Mouse (Mus musculus): ENCODE data around the gene Olfr819. TPM values are rescaled to one million over a fixed set of nuclear protein-coding genes. Genes with fewer than 3 reads are reported as not detected.
"Not testable (repeated sequence)": the region's sequence is repeated elsewhere in the genome, so short reads cannot be mapped to it uniquely, and the experiment has no call there.

Gene Olfr819
- polyA plus RNA-seq (2014; fragmentation: Nextera tagmentation; extraction: Ambion mirVana) = not detected in 2 replicates

- not testable (repeated sequence) for H3K27me3 ChIP-seq (ENCODE audit: insufficient read depth, low read length); H3K4me1 ChIP-seq (ENCODE audit: insufficient read depth); H3K36me3 ChIP-seq (ENCODE audit: insufficient read depth); H3K4me3 ChIP-seq (ENCODE audit: low read depth, low read length); H3K27ac ChIP-seq (ENCODE audit: low read depth); H3K9me3 ChIP-seq (ENCODE audit: low read depth, low read length); H3K4me2 ChIP-seq; DNase-seq; ATAC-seq (ENCODE audit: insufficient read depth); H3K9ac ChIP-seq
- WGBS = 77% methylated on average over 2 of the region's 2 CpGs
Observed at GRCm38 (mm10) chr10:129967166-129967565, at the start of gene Olfr819. Gene Olfr819, minus strand, starts transcription at chr10:129967266.

DNA sequence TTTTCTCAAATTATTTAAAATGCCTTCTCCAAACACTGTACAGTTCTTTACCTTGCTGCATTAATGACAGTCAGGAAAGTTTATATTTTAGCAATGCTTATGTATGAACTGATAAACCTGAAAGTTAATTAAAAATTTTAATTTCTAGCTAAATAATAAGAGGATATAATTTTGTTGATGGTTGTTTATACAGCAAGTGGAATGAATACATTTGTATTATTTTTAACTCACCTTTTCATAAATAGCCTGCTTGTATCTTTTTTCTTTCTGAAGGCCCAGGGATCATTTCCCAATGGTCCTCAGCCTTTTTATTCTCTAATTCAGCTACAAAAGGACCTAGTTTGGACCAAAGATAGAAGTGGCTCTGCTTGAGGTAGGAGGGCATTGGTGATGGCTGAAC is 45.3 kb upstream of the Olfr819 start, which contains the start of gene Olfr820:
Gene Olfr820, plus strand, starts transcription at position 301 of the 400 bp plus-strand sequence.
- DNase-seq (no peak), ATAC-seq (ENCODE audit: insufficient read depth) (no peak)
- no peaks in the 10 kb centered on the region for H3K27me3 ChIP-seq (ENCODE audit: insufficient read depth, low read length)
- no peak within 1 kb of the TSS for H3K4me2 ChIP-seq
- H3K4me3 ChIP-seq (ENCODE audit: low read depth, low read length) = no peak within 1 kb of the TSS
- no peaks in the 10 kb centered on the region for H3K4me1 ChIP-seq (ENCODE audit: insufficient read depth)
- no peaks in the 10 kb centered on the region for H3K9me3 ChIP-seq (ENCODE audit: low read depth, low read length)
- no peaks in the 10 kb centered on the region for H3K36me3 ChIP-seq (ENCODE audit: insufficient read depth)
- no peak within 1 kb of the TSS for H3K27ac ChIP-seq (ENCODE audit: low read depth)
- no peak within 1 kb of the TSS for H3K9ac ChIP-seq
- TF ChIP-seq CTCF (IDR thresholded peaks at IDR 0.05; ENCODE audit: low read depth) = no peak

- not testable (repeated sequence) for H3K27ac ChIP-seq (ENCODE audit: low read depth); ATAC-seq (ENCODE audit: insufficient read depth); H3K4me2 ChIP-seq; H3K9me3 ChIP-seq (ENCODE audit: low read depth, low read length); H3K27me3 ChIP-seq (ENCODE audit: insufficient read depth, low read length); H3K9ac ChIP-seq; DNase-seq; H3K36me3 ChIP-seq (ENCODE audit: insufficient read depth); H3K4me3 ChIP-seq (ENCODE audit: low read depth, low read length); H3K4me1 ChIP-seq (ENCODE audit: insufficient read depth)
- 90% methylated on average over 4 of the region's 4 CpGs for whole genome bisulfite sequencing
Observed at GRCm38 (mm10) chr10:130005366-130005765, 38.3 kb upstream of the Olfr819 start.

DNA sequence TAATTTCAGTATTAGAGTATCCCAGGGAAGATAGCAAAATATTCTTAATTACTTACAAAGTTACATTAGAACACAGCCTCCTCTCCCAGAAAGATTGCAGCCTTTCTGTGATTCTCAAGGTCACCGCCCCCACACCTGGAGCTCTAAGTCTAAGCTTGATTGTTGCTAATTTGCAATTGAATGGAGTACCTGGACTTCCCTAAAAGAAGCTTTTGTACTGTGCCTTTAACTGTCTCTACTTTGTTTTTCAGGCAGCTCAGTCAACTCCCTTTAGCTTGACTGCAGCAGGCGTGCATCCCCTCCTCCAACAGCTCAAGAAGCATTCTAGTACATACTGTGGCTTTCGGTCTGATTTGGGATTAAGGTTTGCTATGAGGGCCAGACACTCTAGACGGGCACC is 37.0 kb upstream of the Olfr819 start:
- H3K27me3 ChIP-seq (ENCODE audit: insufficient read depth, low read length); H3K9me3 ChIP-seq (ENCODE audit: low read depth, low read length); H3K27ac ChIP-seq (ENCODE audit: low read depth); H3K36me3 ChIP-seq (ENCODE audit: insufficient read depth); DNase-seq; ATAC-seq (ENCODE audit: insufficient read depth); H3K9ac ChIP-seq; H3K4me1 ChIP-seq (ENCODE audit: insufficient read depth); H3K4me3 ChIP-seq (ENCODE audit: low read depth, low read length); H3K4me2 ChIP-seq: not testable (repeated sequence)
- 84% methylated on average over 4 of the region's 4 CpGs for WGBS

DNA sequence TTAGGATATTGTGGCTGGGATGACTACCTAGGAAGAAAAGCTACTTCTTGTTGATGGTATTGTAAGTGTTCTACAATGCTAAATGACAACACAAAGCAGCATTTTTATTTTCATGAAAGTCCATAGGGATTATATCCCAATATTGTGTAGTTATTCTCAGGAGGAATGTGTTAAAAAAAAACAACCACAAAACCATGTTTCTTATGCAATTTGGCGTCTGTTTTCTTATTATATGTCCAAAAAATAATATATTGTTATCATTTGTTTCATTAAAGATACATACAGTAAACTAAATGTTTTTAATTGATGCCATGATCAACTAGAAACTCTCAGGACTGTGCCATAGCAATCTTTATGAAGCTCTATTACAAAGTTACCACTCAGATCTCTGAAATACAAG is 17.9 kb upstream of the Olfr819 start, which contains the start of gene Gm10310:
Gene Gm10310, minus strand, starts transcription at position 101 of the 400 bp plus-strand sequence.
- ATAC-seq (ENCODE audit: insufficient read depth); H3K4me3 ChIP-seq (ENCODE audit: low read depth, low read length); H3K9ac ChIP-seq; H3K4me1 ChIP-seq (ENCODE audit: insufficient read depth); H3K27ac ChIP-seq (ENCODE audit: low read depth); H3K36me3 ChIP-seq (ENCODE audit: insufficient read depth); H3K9me3 ChIP-seq (ENCODE audit: low read depth, low read length); H3K27me3 ChIP-seq (ENCODE audit: insufficient read depth, low read length); H3K4me2 ChIP-seq; DNase-seq: not testable (repeated sequence)
- no CpG with 5 or more reads among the region's 1 CpGs for WGBS

- not testable (repeated sequence) for H3K4me3 ChIP-seq (ENCODE audit: low read depth, low read length); H3K9ac ChIP-seq; H3K27ac ChIP-seq (ENCODE audit: low read depth); H3K36me3 ChIP-seq (ENCODE audit: insufficient read depth); H3K9me3 ChIP-seq (ENCODE audit: low read depth, low read length); H3K4me2 ChIP-seq; H3K27me3 ChIP-seq (ENCODE audit: insufficient read depth, low read length); DNase-seq; ATAC-seq (ENCODE audit: insufficient read depth); H3K4me1 ChIP-seq (ENCODE audit: insufficient read depth)
- no CpG with 5 or more reads among the region's 3 CpGs for WGBS
Observed at GRCm38 (mm10) chr10:129981867-129982266, 14.8 kb upstream of the Olfr819 start.

DNA sequence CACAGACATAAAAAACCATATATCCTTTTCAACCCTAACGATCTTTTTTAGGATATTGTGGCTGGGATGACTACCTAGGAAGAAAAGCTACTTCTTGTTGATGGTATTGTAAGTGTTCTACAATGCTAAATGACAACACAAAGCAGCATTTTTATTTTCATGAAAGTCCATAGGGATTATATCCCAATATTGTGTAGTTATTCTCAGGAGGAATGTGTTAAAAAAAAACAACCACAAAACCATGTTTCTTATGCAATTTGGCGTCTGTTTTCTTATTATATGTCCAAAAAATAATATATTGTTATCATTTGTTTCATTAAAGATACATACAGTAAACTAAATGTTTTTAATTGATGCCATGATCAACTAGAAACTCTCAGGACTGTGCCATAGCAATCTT is 9.0 kb upstream of the Olfr819 start, which contains the start of gene Olfr247:
Gene Olfr247, minus strand, starts transcription at position 101 of the 400 bp plus-strand sequence.
- not testable (repeated sequence) for H3K36me3 ChIP-seq (ENCODE audit: insufficient read depth); H3K9me3 ChIP-seq (ENCODE audit: low read depth, low read length); H3K27me3 ChIP-seq (ENCODE audit: insufficient read depth, low read length); H3K4me1 ChIP-seq (ENCODE audit: insufficient read depth); H3K27ac ChIP-seq (ENCODE audit: low read depth); DNase-seq; ATAC-seq (ENCODE audit: insufficient read depth); H3K4me2 ChIP-seq; H3K4me3 ChIP-seq (ENCODE audit: low read depth, low read length); H3K9ac ChIP-seq
- WGBS = no CpG with 5 or more reads among the region's 2 CpGs

DNA sequence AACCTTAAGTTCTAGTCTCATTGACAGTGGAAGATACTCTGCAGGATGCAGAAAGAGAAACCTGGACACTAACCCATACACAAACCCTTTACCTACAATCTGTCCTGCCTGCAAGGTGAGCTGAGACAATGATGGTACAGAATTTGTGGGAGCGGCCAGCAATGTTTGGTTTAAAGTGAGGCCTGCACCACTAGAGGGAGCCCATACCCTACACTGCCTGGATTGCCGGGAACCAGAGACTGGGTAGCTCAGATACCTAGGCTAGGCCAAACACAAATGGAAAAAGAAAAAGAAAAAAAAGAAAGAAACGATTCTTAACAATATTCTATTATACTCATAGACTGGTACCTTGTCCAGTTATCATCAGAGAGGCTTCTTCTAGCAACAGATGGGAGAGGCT is 5.9 kb upstream of the Olfr819 start:
- H3K4me2 ChIP-seq; H3K36me3 ChIP-seq (ENCODE audit: insufficient read depth); DNase-seq; H3K4me3 ChIP-seq (ENCODE audit: low read depth, low read length); H3K27ac ChIP-seq (ENCODE audit: low read depth); H3K27me3 ChIP-seq (ENCODE audit: insufficient read depth, low read length); ATAC-seq (ENCODE audit: insufficient read depth); H3K4me1 ChIP-seq (ENCODE audit: insufficient read depth); H3K9ac ChIP-seq; H3K9me3 ChIP-seq (ENCODE audit: low read depth, low read length): not testable (repeated sequence)
- no CpG with 5 or more reads among the region's 3 CpGs for WGBS

GRCm38 (mm10) chr10:129966232-129966631 is 834 bp downstream of the Olfr819 start:
- H3K27me3 ChIP-seq (ENCODE audit: insufficient read depth, low read length); H3K4me3 ChIP-seq (ENCODE audit: low read depth, low read length); H3K4me1 ChIP-seq (ENCODE audit: insufficient read depth); ATAC-seq (ENCODE audit: insufficient read depth); H3K9me3 ChIP-seq (ENCODE audit: low read depth, low read length); DNase-seq; H3K9ac ChIP-seq; H3K4me2 ChIP-seq; H3K36me3 ChIP-seq (ENCODE audit: insufficient read depth); H3K27ac ChIP-seq (ENCODE audit: low read depth): not testable (repeated sequence)
- WGBS = 100% methylated on average over 2 of the region's 3 CpGs
